Comparison of ENCODE assay signal across 30 mouse cellular contexts in the genomic region with DNA sequence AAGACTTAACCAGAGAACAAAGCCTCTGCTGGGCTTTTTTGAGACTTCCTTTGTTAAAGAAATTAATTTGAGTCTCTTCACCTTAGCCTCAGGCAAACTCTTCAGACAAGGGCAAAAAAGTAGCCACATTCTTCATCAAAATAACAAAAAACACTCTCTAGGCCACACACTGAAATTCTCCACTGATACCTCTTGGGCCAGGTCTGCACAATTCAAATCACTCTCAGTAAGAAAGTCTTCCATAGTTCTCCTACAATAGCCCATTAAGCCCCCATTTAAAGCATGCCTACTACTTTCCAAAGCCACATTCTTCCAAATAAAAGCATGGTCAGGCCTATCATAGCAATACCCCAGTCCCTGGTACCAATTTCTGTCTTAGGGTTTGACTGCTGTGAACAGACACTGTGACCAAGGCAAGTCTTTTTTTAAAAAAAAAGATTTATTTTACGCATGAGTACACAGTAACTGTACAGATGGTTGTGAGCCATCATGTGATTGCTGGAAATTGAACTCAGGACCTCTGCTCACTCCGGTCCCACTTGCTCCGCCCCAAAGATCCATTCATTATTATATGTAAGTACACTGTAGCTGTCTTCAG. TPM values are rescaled to one million over a fixed set of nuclear protein-coding genes. Genes with fewer than 3 reads are reported as not detected.
DNase-seq lines count a peak whose midpoint lies in the region; ATAC-seq and TF ChIP-seq lines count a peak whose summit lies in the region.
"Had no signal": no experiment of that assay in that cellular context is flagged by ENCODE, and none has a peak within 500 bp of the region (broad histone marks: within the 10 kb centered on the region; RNA-seq: fewer than 3 reads in every experiment).

No protein-coding gene starts in this region.

- H3K36me3 ChIP-seq in heart, embryonic 12.5 days: peaks cover 29% of the 10 kb centered on the region
- peaks cover 29% of the 10 kb centered on the region for H3K36me3 ChIP-seq in heart, postnatal 0 days (replicated peaks; ENCODE audit: control insufficient read depth, insufficient read depth, low read length)
- H3K36me3 ChIP-seq in liver, embryonic 14.5 days (replicated peaks; ENCODE audit: control insufficient read depth, insufficient read depth, low read depth): peaks cover 24% of the 10 kb centered on the region

- WGBS in heart, embryonic 12.5 days: 96% methylated on average over 3 of the region's 3 CpGs
- WGBS in heart, postnatal 0 days: 98% methylated on average over 3 of the region's 3 CpGs
- 90% methylated on average over 3 of the region's 3 CpGs for WGBS in liver, embryonic 14.5 days (ENCODE audit: insufficient replicate concordance)

- peaks cover 19% of the 10 kb centered on the region for H3K4me1 ChIP-seq in heart, embryonic 12.5 days (replicated peaks)
- H3K4me1 ChIP-seq in heart, postnatal 0 days (ENCODE audit: control insufficient read depth, insufficient read depth): peaks cover 5% of the 10 kb centered on the region
- H3K4me1 ChIP-seq in liver, embryonic 14.5 days (replicated peaks; ENCODE audit: control insufficient read depth in 2 of 2, insufficient read depth in 2 of 2, low read length in 1 of 2): peaks cover 34 to 41% of the 10 kb centered on the region in 2 experiments
- H3K4me1 ChIP-seq: forebrain, embryonic 10.5 days; forebrain, embryonic 15.5 days; limb, embryonic 10.5 days; limb, embryonic 15.5 days; lung, embryonic 15.5 days; midbrain, embryonic 13.5 days; neural tube, embryonic 13.5 days had no signal

- DNase-seq in heart, postnatal 10 days: no peak
- no peak for DNase-seq in heart, postnatal 0 days (ENCODE audit: low spot score)
- DNase-seq in heart, adult 11 months: no peak
- peak; percentile 85 for DNase-seq in ES-CJ7 (ENCODE audit: low read depth, low spot score)
- DNase-seq in liver, embryonic 14.5 days (ENCODE audit: low read depth in 3 of 3, low spot score in 3 of 3): no peak
- no peak for DNase-seq in gastrocnemius, adult 18-20 months (ENCODE audit: low spot score)
- no peak for DNase-seq in lung, postnatal 10 days
- DNase-seq: adrenal gland, postnatal 25 days; cerebellum, adult 11-12 months; cerebellum, adult 9-11 months; gastrocnemius, adult 2 months; gastrocnemius, postnatal 36 days; kidney, adult 8-10 months; kidney, postnatal 10 days; layer of hippocampus, adult 9-11 months; lung, postnatal 4 days; thymus, postnatal 4 days had no signal

- intact Hi-C loops in heart, postnatal 10 days (cut with DNase I): no loop called here

- H3K4me3 ChIP-seq in heart, embryonic 12.5 days: no peak overlapping the region
- H3K4me3 ChIP-seq in heart, postnatal 0 days (ENCODE audit: low read depth, low read length): no peak overlapping the region
- H3K4me3 ChIP-seq in liver, embryonic 14.5 days (ENCODE audit: insufficient read depth in 1 of 2, low read depth in 2 of 2, low read length in 2 of 2): no peak overlapping the region
- H3K4me3 ChIP-seq: embryonic facial prominence, embryonic 13.5 days; forebrain, embryonic 10.5 days; forebrain, embryonic 15.5 days; gastrocnemius, adult 2 months; hindbrain, embryonic 13.5 days; limb, embryonic 10.5 days; limb, embryonic 15.5 days; lung, embryonic 15.5 days; megakaryocyte, embryonic 14.5 days; midbrain, embryonic 13.5 days; neural tube, embryonic 13.5 days had no signal

- no peak overlapping the region for H3K9ac ChIP-seq in heart, embryonic 12.5 days
- no peak overlapping the region for H3K9ac ChIP-seq in heart, postnatal 0 days (replicated peaks; ENCODE audit: low read depth, low read length)
- H3K9ac ChIP-seq in liver, embryonic 14.5 days (replicated peaks): peak overlapping the region; percentile 27; the same call in 1 of the 2 replicates
- H3K9ac ChIP-seq: embryonic facial prominence, embryonic 13.5 days; forebrain, embryonic 15.5 days; hindbrain, embryonic 13.5 days; limb, embryonic 15.5 days; lung, embryonic 15.5 days; midbrain, embryonic 13.5 days; neural tube, embryonic 13.5 days had no signal

- H3K9me3 ChIP-seq in heart, embryonic 12.5 days (replicated peaks): no peaks in the 10 kb centered on the region
- H3K9me3 ChIP-seq in heart, postnatal 0 days (replicated peaks; ENCODE audit: control insufficient read depth, low read length): no peaks in the 10 kb centered on the region
- no peaks in the 10 kb centered on the region for H3K9me3 ChIP-seq in liver, embryonic 14.5 days (ENCODE audit: control insufficient read depth, low read length)
- H3K9me3 ChIP-seq: embryonic facial prominence, embryonic 13.5 days; forebrain, embryonic 10.5 days; forebrain, embryonic 15.5 days; G1E; hindbrain, embryonic 13.5 days; limb, embryonic 10.5 days; limb, embryonic 15.5 days; lung, embryonic 15.5 days; megakaryocyte, embryonic 14.5 days; midbrain, embryonic 13.5 days; neural tube, embryonic 13.5 days had no signal

- ATAC-seq in heart, embryonic 12.5 days (ENCODE audit: insufficient number of reproducible peaks, low FRiP score): no peak
- no peak for ATAC-seq in heart, postnatal 0 days (ENCODE audit: insufficient read depth, low read depth)
- no peak for ATAC-seq in liver, embryonic 14.5 days (ENCODE audit: insufficient read depth)
- ATAC-seq: forebrain, embryonic 15.5 days; intestine, embryonic 16.5 days; midbrain, embryonic 13.5 days had no signal

- peak overlapping the region; percentile 42; the same call in 1 of the 2 replicates for H3K27ac ChIP-seq in heart, embryonic 12.5 days (ENCODE audit: poor library complexity, severe bottlenecking)
- peak overlapping the region; percentile 36 for H3K27ac ChIP-seq in heart, postnatal 0 days (ENCODE audit: low read depth)
- no peak overlapping the region; the same call in none of the 2 replicates for H3K27ac ChIP-seq in liver, embryonic 14.5 days
- H3K27ac ChIP-seq: embryonic facial prominence, embryonic 13.5 days; forebrain, embryonic 10.5 days; forebrain, embryonic 15.5 days; gastrocnemius, adult 2 months; hindbrain, embryonic 13.5 days; limb, embryonic 10.5 days; limb, embryonic 15.5 days; lung, embryonic 15.5 days; midbrain, embryonic 13.5 days; neural tube, embryonic 13.5 days had no signal

- TF ChIP-seq CTCF in heart, postnatal 0 days (IDR thresholded peaks at IDR 0.05; ENCODE audit: low read depth): no peak
- TF ChIP-seq CTCF in liver, embryonic 14.5 days (IDR thresholded peaks at IDR 0.05; ENCODE audit: low read depth): no peak

- no peak for TF ChIP-seq EP300 in heart, postnatal 0 days (IDR thresholded peaks at IDR 0.05; ENCODE audit: low read depth)
- no peak for TF ChIP-seq EP300 in liver, embryonic 14.5 days (IDR thresholded peaks at IDR 0.05; ENCODE audit: low read depth)

- H3K4me2 ChIP-seq in heart, embryonic 12.5 days: no peak overlapping the region
- H3K4me2 ChIP-seq in heart, postnatal 0 days (ENCODE audit: low read depth, low read length): no peak overlapping the region
- H3K4me2 ChIP-seq in liver, embryonic 14.5 days (ENCODE audit: low read depth): peak overlapping the region; percentile 37
- H3K4me2 ChIP-seq: embryonic facial prominence, embryonic 13.5 days; forebrain, embryonic 15.5 days; hindbrain, embryonic 13.5 days; limb, embryonic 15.5 days; lung, embryonic 15.5 days; midbrain, embryonic 13.5 days; neural tube, embryonic 13.5 days had no signal

- no peaks in the 10 kb centered on the region for H3K27me3 ChIP-seq in heart, embryonic 12.5 days (replicated peaks)
- H3K27me3 ChIP-seq in heart, postnatal 0 days (ENCODE audit: control insufficient read depth, insufficient read depth, low read length): no peaks in the 10 kb centered on the region
- H3K27me3 ChIP-seq in liver, embryonic 14.5 days (ENCODE audit: control insufficient read depth, insufficient read depth, low read length): no peaks in the 10 kb centered on the region
- H3K27me3 ChIP-seq: embryonic facial prominence, embryonic 13.5 days; forebrain, embryonic 15.5 days; hindbrain, embryonic 13.5 days; limb, embryonic 15.5 days; lung, embryonic 15.5 days; megakaryocyte, embryonic 14.5 days; midbrain, embryonic 13.5 days; neural tube, embryonic 13.5 days had no signal

RNA-seq across cellular contexts. Expression of a gene that starts 9.1 kb away (rescaled TPM):
- 31.2 and 32.2 TPM in 2 replicates for polyA plus RNA-seq in heart, embryonic 12.5 days (2016; fragmentation: Nextera tagmentation; extraction: Ambion mirVana)
- total RNA-seq in heart, postnatal 10 days (2021): 10 to 100 TPM; 22.0 to 24.9 TPM
- 31.8 and 46.3 TPM in 2 replicates for total RNA-seq in heart, postnatal 0 days (2014; rRNA removed; ENCODE audit: low replicate concordance)
- polyA plus RNA-seq in heart, postnatal 0 days (2015; fragmentation: Nextera tagmentation; extraction: Ambion mirVana): 14.1 and 17.2 TPM in 2 replicates
- 21.1 and 21.2 TPM in 2 replicates for polyA plus RNA-seq in liver, embryonic 14.5 days (2012; rRNA removed)
- 28.7 and 32.6 TPM in 2 replicates for polyA plus RNA-seq in liver, embryonic 14.5 days (2014; fragmentation: Nextera tagmentation; extraction: Ambion mirVana)
- total RNA-seq in gastrocnemius, adult 18-20 months (2021): 10 to 100 TPM; 11.9 to 13.8 TPM

RNA-seq across cellular contexts. Expression of a gene that starts 9.2 kb away (rescaled TPM):
- 5.6 TPM in 2 replicates for polyA plus RNA-seq in heart, embryonic 12.5 days (2016; fragmentation: Nextera tagmentation; extraction: Ambion mirVana)
- total RNA-seq in heart, postnatal 10 days (2021): 1 to 10 TPM; 7.0 to 8.6 TPM
- 9.8 and 11.7 TPM in 2 replicates for total RNA-seq in heart, postnatal 0 days (2014; rRNA removed; ENCODE audit: low replicate concordance)
- polyA plus RNA-seq in heart, postnatal 0 days (2015; fragmentation: Nextera tagmentation; extraction: Ambion mirVana): 0.74 and 0.97 TPM in 2 replicates
- polyA plus RNA-seq in liver, embryonic 14.5 days (2012; rRNA removed): 4.3 and 4.9 TPM in 2 replicates
- polyA plus RNA-seq in liver, embryonic 14.5 days (2014; fragmentation: Nextera tagmentation; extraction: Ambion mirVana): 2.9 and 3.6 TPM in 2 replicates
- total RNA-seq in gastrocnemius, adult 18-20 months (2021): 1 to 10 TPM; 5.3 to 6.3 TPM

RNA-seq across cellular contexts. Expression of a gene that starts 29.2 kb away (rescaled TPM):
- 36.1 and 37.3 TPM in 2 replicates for polyA plus RNA-seq in heart, embryonic 12.5 days (2016; fragmentation: Nextera tagmentation; extraction: Ambion mirVana)
- 10 to 100 TPM; 39.6 to 45.6 TPM for total RNA-seq in heart, postnatal 10 days (2021)
- total RNA-seq in heart, postnatal 0 days (2014; rRNA removed; ENCODE audit: low replicate concordance): 34.5 and 48.2 TPM in 2 replicates
- polyA plus RNA-seq in heart, postnatal 0 days (2015; fragmentation: Nextera tagmentation; extraction: Ambion mirVana): 17.1 and 17.2 TPM in 2 replicates
- polyA plus RNA-seq in liver, embryonic 14.5 days (2012; rRNA removed): 71.8 and 83.0 TPM in 2 replicates
- polyA plus RNA-seq in liver, embryonic 14.5 days (2014; fragmentation: Nextera tagmentation; extraction: Ambion mirVana): 129 and 144 TPM in 2 replicates
- 10 to 100 TPM; 16.5 to 17.5 TPM for total RNA-seq in gastrocnemius, adult 18-20 months (2021)
